Mouse (Mus musculus) small intestine, adult 2 months (tissue): ENCODE results near the gene Asic2.

ENCODE experiments used
- CTCF ChIP-seq: fragments of 200-500 bp; IDR thresholded peaks from 2 replicates; pipeline ENCODE4 v1.5.1; 2012; ENCODE audit warnings: low read depth, mild to moderate bottlenecking, control low read depth, inconsistent platforms, low read length, moderate library complexity, mixed read lengths; ENCODE audit not compliant: insufficient replicate concordance, insufficient read length; ENCODE audit errors: extremely low read depth
- POLR2A ChIP-seq: fragments of 200-500 bp; IDR thresholded peaks from 2 replicates; pipeline ENCODE4 v1.6.1; 2012; ENCODE audit warnings: low read depth, mild to moderate bottlenecking, control low read depth, inconsistent platforms, low read length, moderate library complexity

DNA sequence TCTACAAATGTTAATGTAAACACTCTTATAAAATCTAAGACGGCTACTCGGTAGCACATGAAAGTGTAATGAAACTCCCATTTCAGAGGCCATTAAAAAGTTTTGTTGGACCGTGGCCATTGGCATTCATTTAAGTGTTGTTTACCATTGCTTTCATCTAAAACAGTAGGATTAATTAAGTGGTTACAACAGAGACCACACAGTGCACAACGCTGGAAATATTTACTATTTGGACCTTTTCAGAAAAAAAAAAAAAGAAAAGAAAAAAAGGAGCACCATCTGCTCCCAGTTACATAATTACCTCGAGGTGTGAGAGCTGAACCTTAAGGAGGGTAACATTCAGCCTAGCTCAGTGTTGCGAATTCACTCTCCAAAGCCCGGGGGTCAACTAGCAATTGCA, 1122.8 kb downstream of the Asic2 start:
- TF ChIP-seq CTCF: no peak
- TF ChIP-seq POLR2A: no peak
